Mouse (Mus musculus): ENCODE results near the gene Bcorl1.

The Bcorl1 gene

DNA sequence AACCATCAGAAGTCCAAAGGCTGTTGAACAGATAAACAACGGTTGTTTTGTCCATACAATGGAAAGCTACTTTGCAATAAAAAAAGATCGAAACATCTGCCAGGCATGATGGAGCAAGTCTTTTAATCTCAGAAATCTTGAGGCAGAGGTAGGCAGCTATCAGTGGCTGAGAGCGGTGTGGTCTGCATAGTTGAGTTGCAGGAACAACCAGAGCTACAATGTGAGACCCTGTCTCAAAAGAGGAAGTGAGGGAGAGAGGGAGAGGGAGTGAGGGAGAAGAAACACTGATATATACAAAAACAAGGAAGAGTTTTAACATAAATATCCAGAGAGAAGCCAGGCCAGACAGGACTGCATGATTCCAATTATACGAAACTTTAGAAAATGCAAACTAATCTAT lies 103.5 kb downstream of the Bcorl1 start:
- no peak for DNase-seq (ENCODE audit: low spot score)

DNA sequence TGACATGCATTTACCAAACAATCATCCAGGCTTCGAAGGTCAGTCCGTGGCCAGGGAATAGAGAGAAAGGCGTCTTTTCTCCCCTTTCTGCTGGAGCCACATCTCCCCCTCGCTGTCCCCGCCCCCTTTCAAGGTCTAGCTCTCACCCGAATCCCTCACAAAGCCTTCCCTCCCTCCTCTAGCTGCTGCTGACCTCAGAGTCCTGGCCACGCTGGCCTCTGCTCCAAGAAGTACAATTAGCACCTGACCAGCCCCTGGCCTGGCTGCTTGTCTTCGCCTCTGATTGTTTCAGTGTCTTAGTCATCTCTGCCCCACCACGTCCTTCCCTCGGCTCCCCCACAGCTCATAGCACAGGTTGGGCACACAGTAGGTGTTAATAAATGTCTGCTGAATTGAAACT lies 108.5 kb downstream of the Bcorl1 start:
- DNase-seq (ENCODE audit: low spot score): no peak

DNA sequence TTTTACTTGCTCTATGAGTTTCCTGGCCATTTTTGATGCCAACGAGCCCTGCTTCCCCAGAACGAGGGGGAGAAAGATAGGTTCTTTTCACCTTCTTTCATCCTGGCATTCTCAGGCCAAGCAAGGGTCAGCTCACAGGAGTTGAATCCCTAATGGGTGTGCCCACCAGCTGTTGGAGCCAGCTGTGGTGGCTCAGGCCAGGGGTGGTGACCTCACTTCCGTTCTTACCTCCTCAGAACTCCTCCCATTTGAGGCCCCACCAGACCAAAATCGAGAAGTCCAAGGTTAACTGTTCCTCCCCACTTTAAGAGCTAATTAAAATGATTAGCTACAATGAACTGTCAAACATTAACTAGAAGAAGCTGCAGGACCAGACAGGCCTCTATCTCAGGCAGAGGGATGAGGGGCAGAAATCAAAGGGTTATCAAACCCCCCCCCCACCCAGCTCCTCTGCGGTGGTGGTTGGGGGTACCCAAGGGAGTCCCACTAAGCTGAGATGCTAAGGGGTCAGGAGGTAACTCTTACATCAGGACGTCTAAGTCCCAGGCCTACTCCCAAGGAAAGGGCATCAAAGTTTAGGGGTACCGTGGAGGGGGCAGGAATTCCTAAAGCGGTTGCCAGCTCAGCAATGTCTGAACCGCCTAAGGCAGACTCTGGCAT lies 111.2 kb downstream of the Bcorl1 start:
- no peak for DNase-seq (ENCODE audit: low spot score)

- DNase-seq (ENCODE audit: low spot score): no peak
These were observed 111.9 kb downstream of the Bcorl1 start for GRCm38 (mm10) chrX:48452931-48453673.

- peak; percentile 51 for DNase-seq (ENCODE audit: low spot score)
These were observed 112.8 kb downstream of the Bcorl1 start for GRCm38 (mm10) chrX:48453736-48454494.

DNA sequence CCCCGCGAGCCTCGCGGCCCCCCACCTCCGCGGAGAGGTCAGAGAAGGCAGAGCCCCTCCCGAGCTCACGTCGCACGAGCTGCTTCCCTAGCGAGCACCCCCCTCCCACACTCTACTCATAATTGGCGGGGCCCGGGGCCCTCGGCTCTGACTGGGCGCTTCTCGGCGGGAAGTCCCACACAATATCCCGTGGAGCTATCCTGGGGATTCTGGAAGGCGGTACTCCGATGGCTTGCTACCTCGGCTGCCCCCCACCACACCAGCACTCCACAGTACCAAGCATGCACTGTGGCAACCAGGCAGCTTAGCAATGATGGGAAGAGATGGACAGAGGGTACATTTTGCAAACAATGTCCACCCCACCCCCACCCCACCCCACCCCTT lies 113.3 kb downstream of the Bcorl1 start:
- no peak for DNase-seq (ENCODE audit: low spot score)

- DNase-seq (ENCODE audit: low spot score): no peak
These were observed 113.9 kb downstream of the Bcorl1 start for GRCm38 (mm10) chrX:48455018-48455417.

DNA sequence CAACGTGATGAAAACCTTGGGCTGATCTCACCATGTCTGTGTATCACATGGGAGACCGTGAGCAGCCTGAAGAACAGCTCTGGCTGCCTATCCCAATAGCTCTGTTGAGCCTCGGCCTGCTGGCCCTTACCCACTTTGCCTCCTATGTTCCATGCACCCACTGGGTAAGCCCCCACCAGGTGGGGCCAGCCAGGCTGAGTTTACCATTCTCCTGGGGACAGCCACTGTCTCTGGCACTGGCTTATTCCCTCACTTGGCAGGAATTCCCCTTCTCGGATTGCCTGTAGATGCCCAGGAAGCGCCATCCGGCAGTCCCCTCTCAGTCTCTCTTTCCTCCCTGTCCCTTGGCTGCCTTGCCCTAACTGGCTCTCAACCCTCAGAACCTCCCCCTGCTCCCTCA lies 115.8 kb downstream of the Bcorl1 start:
- DNase-seq (ENCODE audit: low spot score): no peak
